Comparison of ENCODE assay signal across 25 mouse cellular contexts in genomic region chr3:29957365-29958236, GRCm38 (mm10).
DNase-seq lines count a peak whose midpoint lies in the region; ATAC-seq and TF ChIP-seq lines count a peak whose summit lies in the region.
"Had no signal": no experiment of that assay in that cellular context is flagged by ENCODE, and none has a peak within 500 bp of the region (broad histone marks: within the 10 kb centered on the region; RNA-seq: fewer than 3 reads in every experiment).

No protein-coding gene starts in this region.

- H3K4me1 ChIP-seq in lung, embryonic 16.5 days (replicated peaks; ENCODE audit: control insufficient read depth, insufficient read depth, low read length), result peaks cover 5% of the 10 kb centered on the region
- H3K4me1 ChIP-seq in forebrain, embryonic 12.5 days, result peaks cover 8% of the 10 kb centered on the region; the same call in 1 of the 2 replicates
- 0 out of 2 replicates have a peak, but pooled peaks cover 10% of the 10 kb centered on the region for H3K4me1 ChIP-seq in forebrain, embryonic 15.5 days
- H3K4me1 ChIP-seq in neural tube, embryonic 15.5 days, result peaks cover 11% of the 10 kb centered on the region; the same call in 1 of the 2 replicates
- no peaks in the 10 kb centered on the region for H3K4me1 ChIP-seq in liver, embryonic 12.5 days
- H3K4me1 ChIP-seq: kidney, embryonic 15.5 days; limb, embryonic 13.5 days; liver, embryonic 13.5 days; stomach, embryonic 15.5 days had no signal

- H3K9ac ChIP-seq in lung, embryonic 16.5 days (ENCODE audit: low read length), result no peak overlapping the region
- H3K9ac ChIP-seq in forebrain, embryonic 12.5 days, result no peak overlapping the region
- H3K9ac ChIP-seq in forebrain, embryonic 15.5 days (replicated peaks), result no peak overlapping the region
- no peak overlapping the region for H3K9ac ChIP-seq in neural tube, embryonic 15.5 days (replicated peaks)
- no peak overlapping the region for H3K9ac ChIP-seq in liver, embryonic 12.5 days
- H3K9ac ChIP-seq: kidney, embryonic 15.5 days; limb, embryonic 13.5 days; liver, embryonic 13.5 days; lung, embryonic 15.5 days; stomach, embryonic 15.5 days had no signal

- no peak overlapping the region for H3K4me3 ChIP-seq in lung, embryonic 16.5 days (ENCODE audit: low read length)
- H3K4me3 ChIP-seq in forebrain, embryonic 12.5 days (replicated peaks), result no peak overlapping the region
- H3K4me3 ChIP-seq in forebrain, embryonic 15.5 days, result no peak overlapping the region
- no peak overlapping the region for H3K4me3 ChIP-seq in neural tube, embryonic 15.5 days (replicated peaks)
- H3K4me3 ChIP-seq in left cerebral cortex, adult 2 months, result no peak overlapping the region
- no peak overlapping the region for H3K4me3 ChIP-seq in liver, embryonic 12.5 days
- H3K4me3 ChIP-seq: kidney, embryonic 15.5 days; limb, embryonic 13.5 days; liver, embryonic 13.5 days; lung, embryonic 15.5 days; stomach, embryonic 15.5 days had no signal

- WGBS in lung, embryonic 16.5 days, result 40% methylated on average over 10 of the region's 10 CpGs
- WGBS in forebrain, embryonic 12.5 days, result 46% methylated on average over 10 of the region's 10 CpGs
- whole genome bisulfite sequencing in forebrain, embryonic 15.5 days, result 23% methylated on average over 10 of the region's 10 CpGs
- WGBS in neural tube, embryonic 15.5 days, result 45% methylated on average over 10 of the region's 10 CpGs
- 70% methylated on average over 10 of the region's 10 CpGs for WGBS in liver, embryonic 12.5 days (ENCODE audit: insufficient replicate concordance)

- ATAC-seq in lung, embryonic 16.5 days (ENCODE audit: low read depth), result 0 out of 2 replicates have a peak, but pooled peaks have one; percentile 34
- ATAC-seq in forebrain, embryonic 12.5 days (ENCODE audit: low FRiP score), result peak; percentile 55; the same call in 1 of the 2 replicates
- ATAC-seq in forebrain, embryonic 15.5 days (replicated peaks), result peak; percentile 48
- 0 out of 2 replicates have a peak, but pooled peaks have one; percentile 53 for ATAC-seq in neural tube, embryonic 15.5 days (ENCODE audit: low FRiP score)
- no peak for ATAC-seq in liver, embryonic 12.5 days

- H3K4me2 ChIP-seq in lung, embryonic 16.5 days (ENCODE audit: low read depth, low read length), result no peak overlapping the region
- no peak overlapping the region for H3K4me2 ChIP-seq in forebrain, embryonic 12.5 days
- 0 out of 2 replicates have a peak overlapping the region, but pooled peaks have one; percentile 5 for H3K4me2 ChIP-seq in forebrain, embryonic 15.5 days (replicated peaks)
- H3K4me2 ChIP-seq in neural tube, embryonic 15.5 days, result peak overlapping the region; percentile 5
- H3K4me2 ChIP-seq in liver, embryonic 12.5 days, result no peak overlapping the region
- H3K4me2 ChIP-seq: heart, embryonic 11.5 days; kidney, embryonic 15.5 days; limb, embryonic 13.5 days; liver, embryonic 13.5 days; lung, embryonic 15.5 days; midbrain, embryonic 11.5 days; stomach, embryonic 15.5 days had no signal

- peak overlapping the region; percentile 55 for H3K27ac ChIP-seq in lung, embryonic 16.5 days (ENCODE audit: low read length)
- H3K27ac ChIP-seq in forebrain, embryonic 12.5 days, result no peak overlapping the region
- no peak overlapping the region for H3K27ac ChIP-seq in forebrain, embryonic 15.5 days (replicated peaks)
- no peak overlapping the region for H3K27ac ChIP-seq in neural tube, embryonic 15.5 days (replicated peaks)
- H3K27ac ChIP-seq in left cerebral cortex, adult 2 months, result no peak overlapping the region
- H3K27ac ChIP-seq in liver, embryonic 12.5 days, result no peak overlapping the region
- H3K27ac ChIP-seq: kidney, embryonic 15.5 days; limb, embryonic 13.5 days; liver, embryonic 13.5 days; lung, embryonic 15.5 days; stomach, embryonic 15.5 days had no signal

- intact Hi-C loops in left cerebral cortex, adult 2 months (cut with DNase I), result no loop called here

- H3K36me3 ChIP-seq in lung, embryonic 16.5 days (ENCODE audit: control insufficient read depth, insufficient read depth, low read length), result peaks cover 20% of the 10 kb centered on the region
- no peaks in the 10 kb centered on the region for H3K36me3 ChIP-seq in forebrain, embryonic 12.5 days (replicated peaks)
- no peaks in the 10 kb centered on the region for H3K36me3 ChIP-seq in forebrain, embryonic 15.5 days
- no peaks in the 10 kb centered on the region for H3K36me3 ChIP-seq in neural tube, embryonic 15.5 days
- H3K36me3 ChIP-seq in liver, embryonic 12.5 days, result no peaks in the 10 kb centered on the region
- H3K36me3 ChIP-seq: liver, embryonic 13.5 days; stomach, embryonic 15.5 days had no signal

- TF ChIP-seq CTCF in left cerebral cortex, adult 2 months (IDR thresholded peaks at IDR 0.05), result no peak

- no peaks in the 10 kb centered on the region for H3K27me3 ChIP-seq in lung, embryonic 16.5 days (ENCODE audit: control insufficient read depth, insufficient read depth, low read depth, low read length)
- H3K27me3 ChIP-seq in forebrain, embryonic 12.5 days, result 0 out of 2 replicates have a peak, but pooled peaks cover 3% of the 10 kb centered on the region
- no peaks in the 10 kb centered on the region for H3K27me3 ChIP-seq in forebrain, embryonic 15.5 days
- H3K27me3 ChIP-seq in neural tube, embryonic 15.5 days (replicated peaks), result no peaks in the 10 kb centered on the region
- no peaks in the 10 kb centered on the region for H3K27me3 ChIP-seq in liver, embryonic 12.5 days (replicated peaks)
- H3K27me3 ChIP-seq: kidney, embryonic 15.5 days; limb, embryonic 13.5 days; liver, embryonic 13.5 days; lung, embryonic 15.5 days; stomach, embryonic 15.5 days had no signal

- DNase-seq in lung, postnatal 10 days, result no peak
- DNase-seq in left cerebral cortex, adult 2 months (ENCODE audit: extremely low spot score in 1 of 2, low spot score in 2 of 2), result no peak
- DNase-seq: adrenal gland, postnatal 10 days; cerebellum, adult 8-10 months; cerebellum, postnatal 36 days; embryo, embryonic 11 days; gastrocnemius, postnatal 10 days; heart, adult 11 months; heart, postnatal 10 days; kidney, adult 11 months; kidney, postnatal 36 days; layer of hippocampus, postnatal 36 days; liver, embryonic 13.5 days; thymus, postnatal 25 days had no signal

- H3K9me3 ChIP-seq in lung, embryonic 16.5 days (ENCODE audit: control insufficient read depth, low read length), result no peaks in the 10 kb centered on the region
- no peaks in the 10 kb centered on the region for H3K9me3 ChIP-seq in forebrain, embryonic 12.5 days
- no peaks in the 10 kb centered on the region for H3K9me3 ChIP-seq in forebrain, embryonic 15.5 days
- H3K9me3 ChIP-seq in neural tube, embryonic 15.5 days (replicated peaks), result no peaks in the 10 kb centered on the region
- H3K9me3 ChIP-seq in liver, embryonic 12.5 days (replicated peaks), result no peaks in the 10 kb centered on the region
- H3K9me3 ChIP-seq: kidney, embryonic 15.5 days; limb, embryonic 13.5 days; liver, embryonic 13.5 days; lung, embryonic 15.5 days; stomach, embryonic 15.5 days had no signal

Comparison
In these comparisons a context has a peak if more than half of its experiments do, and no peak if none do; other contexts are left out.
1. H3K4me2 ChIP-seq: peak in forebrain, embryonic 15.5 days (single experiment) and neural tube, embryonic 15.5 days (single experiment); none in lung, embryonic 16.5 days (single experiment), forebrain, embryonic 12.5 days (single experiment) and liver, embryonic 12.5 days (single experiment).